Mouse (Mus musculus) heart, adult 2 months (tissue): Measurements from ENCODE around the gene Rnf130.

Source experiments
- CTCF ChIP-seq: fragments of 200-600 bp; IDR thresholded peaks from 2 replicates; pipeline ENCODE4 v1.8.1; 2022; ENCODE audit warnings: antibody characterized with exemption, mild to moderate bottlenecking, moderate library complexity
- EP300 ChIP-seq: fragments of 200-500 bp; IDR thresholded peaks from 2 replicates; pipeline ENCODE4 v1.6.1; 2011; ENCODE audit warnings: low read depth, low read length, control low read depth; ENCODE audit not compliant: insufficient read depth
- POLR2A ChIP-seq: fragments of 200-500 bp; IDR thresholded peaks from 2 replicates; pipeline ENCODE4 v1.6.1; 2011; ENCODE audit warnings: mild to moderate bottlenecking, low read depth, low read length, control low read depth; ENCODE audit not compliant: insufficient read depth

GRCm38 (mm10) chr11:49978935-49979334, 46.2 kb upstream of the Rnf130 start:
- TF ChIP-seq CTCF (no peak), EP300 (no peak), POLR2A (no peak)
